Mouse (Mus musculus): ENCODE data around the gene Xrn1. TPM values are rescaled to one million over a fixed set of nuclear protein-coding genes. Genes with fewer than 3 reads are reported as not detected.

Gene Xrn1
- polyA plus RNA-seq, 1 experiment from 2014 or later = 12.4 TPM

GRCm38 (mm10) chr9:96102846-96103245 lies 148.3 kb downstream of the Xrn1 start:
- no peak overlapping the region for H3K27ac ChIP-seq (replicated peaks)
- no peaks in the 10 kb centered on the region for H3K4me1 ChIP-seq (replicated peaks)
- 86% methylated on average over 8 of the region's 8 CpGs for WGBS
- no peak overlapping the region for H3K9ac ChIP-seq
- H3K9me3 ChIP-seq = peaks cover 18% of the 10 kb centered on the region
- no peaks in the 10 kb centered on the region for H3K27me3 ChIP-seq
- no peak for ATAC-seq (ENCODE audit: low read depth)
- no peak overlapping the region for H3K4me3 ChIP-seq
- no peaks in the 10 kb centered on the region for H3K36me3 ChIP-seq
- no peak overlapping the region for H3K4me2 ChIP-seq

Other genes with a start within 250 kb of the Xrn1 start
- 5.2 and 5.5 TPM in 2 replicates for gene Trpc1, start 204.4 kb upstream of the Xrn1 start, polyA plus RNA-seq (2015; fragmentation: Nextera tagmentation; extraction: Ambion mirVana)
- 3.1 and 5.1 TPM in 2 replicates for gene Pls1, start 109.4 kb upstream of the Xrn1 start, polyA plus RNA-seq (2015; fragmentation: Nextera tagmentation; extraction: Ambion mirVana)
- gene Atr, start 97.2 kb upstream of the Xrn1 start, polyA plus RNA-seq (2015; fragmentation: Nextera tagmentation; extraction: Ambion mirVana) = 13.2 and 14.3 TPM in 2 replicates
- gene Gk5, start 164.6 kb downstream of the Xrn1 start, polyA plus RNA-seq (2015; fragmentation: Nextera tagmentation; extraction: Ambion mirVana) = 2.1 and 2.9 TPM in 2 replicates
- 21.4 and 25.8 TPM in 2 replicates for gene Tfdp2, start 241.5 kb downstream of the Xrn1 start, polyA plus RNA-seq (2015; fragmentation: Nextera tagmentation; extraction: Ambion mirVana)